In genomic region chr6:53912112-53912782, GRCm38 (mm10) we compare ENCODE assay signal across 24 mouse cellular contexts.
DNase-seq lines count a peak whose midpoint lies in the region; ATAC-seq and TF ChIP-seq lines count a peak whose summit lies in the region.
"Had no signal": no experiment of that assay in that cellular context is flagged by ENCODE, and none has a peak within 500 bp of the region (broad histone marks: within the 10 kb centered on the region; RNA-seq: fewer than 3 reads in every experiment).

No protein-coding gene starts in this region.

- H3K4me1 ChIP-seq in intestine, embryonic 14.5 days (replicated peaks; ENCODE audit: control insufficient read depth, insufficient read depth, low read length) = peaks cover 11% of the 10 kb centered on the region; the same call in 1 of the 2 replicates
- no peaks in the 10 kb centered on the region for H3K4me1 ChIP-seq in intestine, embryonic 16.5 days (ENCODE audit: control insufficient read depth, insufficient read depth, low read length)
- no peaks in the 10 kb centered on the region for H3K4me1 ChIP-seq in liver, adult 2 months (ENCODE audit: control insufficient read depth, insufficient read depth, low read length)
- 0 out of 2 replicates have a peak, but pooled peaks cover 3% of the 10 kb centered on the region for H3K4me1 ChIP-seq in liver, embryonic 11.5 days (replicated peaks; ENCODE audit: control insufficient read depth, insufficient read depth, low read length)
- peaks cover 12% of the 10 kb centered on the region for H3K4me1 ChIP-seq in limb, embryonic 14.5 days (ENCODE audit: control insufficient read depth, insufficient read depth, low read length)
- H3K4me1 ChIP-seq: embryonic facial prominence, embryonic 15.5 days; megakaryocyte, embryonic 14.5 days had no signal

- H3K4me3 ChIP-seq in intestine, embryonic 14.5 days (ENCODE audit: low read depth, low read length) = no peak overlapping the region
- H3K4me3 ChIP-seq in intestine, embryonic 16.5 days (ENCODE audit: low read length) = no peak overlapping the region
- no peak overlapping the region for H3K4me3 ChIP-seq in liver, adult 2 months (ENCODE audit: insufficient read depth, low read depth, low read length)
- no peak overlapping the region for H3K4me3 ChIP-seq in liver, embryonic 11.5 days (ENCODE audit: low read depth, low read length)
- H3K4me3 ChIP-seq in limb, embryonic 14.5 days (replicated peaks; ENCODE audit: low read length) = no peak overlapping the region
- H3K4me3 ChIP-seq: embryonic facial prominence, embryonic 15.5 days; forebrain, embryonic 12.5 days; heart, embryonic 15.5 days; hindbrain, embryonic 12.5 days; megakaryocyte, embryonic 14.5 days; midbrain, embryonic 13.5 days; stomach, embryonic 15.5 days had no signal

- no peak overlapping the region for H3K27ac ChIP-seq in intestine, embryonic 14.5 days (ENCODE audit: low read depth)
- H3K27ac ChIP-seq in intestine, embryonic 16.5 days (ENCODE audit: low read length) = no peak overlapping the region
- no peak overlapping the region for H3K27ac ChIP-seq in liver, adult 2 months (replicated peaks; ENCODE audit: insufficient read depth, low read depth, low read length)
- H3K27ac ChIP-seq in liver, embryonic 11.5 days (ENCODE audit: low read depth, low read length) = no peak overlapping the region
- H3K27ac ChIP-seq in limb, embryonic 14.5 days (replicated peaks; ENCODE audit: low read depth, low read length) = 0 out of 2 replicates have a peak overlapping the region, but pooled peaks have one; percentile 13
- H3K27ac ChIP-seq: embryonic facial prominence, embryonic 15.5 days; forebrain, embryonic 12.5 days; heart, embryonic 15.5 days; hindbrain, embryonic 12.5 days; midbrain, embryonic 13.5 days; stomach, embryonic 15.5 days had no signal

- no peaks in the 10 kb centered on the region for H3K27me3 ChIP-seq in intestine, embryonic 14.5 days (replicated peaks; ENCODE audit: control insufficient read depth, insufficient read depth, low read length)
- H3K27me3 ChIP-seq in intestine, embryonic 16.5 days (replicated peaks; ENCODE audit: control insufficient read depth, insufficient read depth, low read length) = no peaks in the 10 kb centered on the region
- no peaks in the 10 kb centered on the region for H3K27me3 ChIP-seq in liver, adult 2 months (ENCODE audit: control insufficient read depth, insufficient read depth, low read length)
- no peaks in the 10 kb centered on the region for H3K27me3 ChIP-seq in liver, embryonic 11.5 days (replicated peaks; ENCODE audit: control insufficient read depth, insufficient read depth, low read length)
- no peaks in the 10 kb centered on the region for H3K27me3 ChIP-seq in limb, embryonic 14.5 days (ENCODE audit: control insufficient read depth, insufficient read depth, low read length)
- H3K27me3 ChIP-seq: embryonic facial prominence, embryonic 15.5 days; heart, embryonic 15.5 days; hindbrain, embryonic 12.5 days; midbrain, embryonic 13.5 days; Patski; stomach, embryonic 15.5 days had no signal

- no peak for TF ChIP-seq CTCF in liver, adult 2 months (IDR thresholded peaks at IDR 0.05; ENCODE audit: low read depth, low read length)

- no peak for ATAC-seq in intestine, embryonic 14.5 days (replicated peaks; ENCODE audit: low FRiP score, low TSS enrichment, low read depth)
- ATAC-seq in intestine, embryonic 16.5 days = no peak
- ATAC-seq in liver, embryonic 11.5 days (replicated peaks; ENCODE audit: low FRiP score) = no peak
- ATAC-seq in limb, embryonic 14.5 days (ENCODE audit: low FRiP score, low read depth) = no peak
- ATAC-seq: forebrain, postnatal 0 days; midbrain, embryonic 13.5 days; Patski had no signal

- no peak overlapping the region for H3K4me2 ChIP-seq in intestine, embryonic 14.5 days (ENCODE audit: low read length)
- H3K4me2 ChIP-seq in intestine, embryonic 16.5 days (ENCODE audit: low read depth, low read length) = no peak overlapping the region
- no peak overlapping the region for H3K4me2 ChIP-seq in liver, embryonic 11.5 days
- no peak overlapping the region for H3K4me2 ChIP-seq in limb, embryonic 14.5 days (replicated peaks; ENCODE audit: low read depth, low read length, severe bottlenecking)
- H3K4me2 ChIP-seq: embryonic facial prominence, embryonic 15.5 days; forebrain, embryonic 12.5 days; heart, embryonic 15.5 days; hindbrain, embryonic 12.5 days; midbrain, embryonic 13.5 days; stomach, embryonic 15.5 days had no signal

- no peaks in the 10 kb centered on the region for H3K36me3 ChIP-seq in intestine, embryonic 14.5 days (ENCODE audit: control insufficient read depth, insufficient read depth, low read length)
- no peaks in the 10 kb centered on the region for H3K36me3 ChIP-seq in intestine, embryonic 16.5 days (ENCODE audit: control insufficient read depth, insufficient read depth, low read length)
- H3K36me3 ChIP-seq in liver, adult 2 months (ENCODE audit: control insufficient read depth, insufficient read depth, low read length) = no peaks in the 10 kb centered on the region
- no peaks in the 10 kb centered on the region for H3K36me3 ChIP-seq in liver, embryonic 11.5 days (ENCODE audit: control insufficient read depth, insufficient read depth, low read length)
- H3K36me3 ChIP-seq in limb, embryonic 14.5 days (ENCODE audit: control insufficient read depth, insufficient read depth, low read length) = no peaks in the 10 kb centered on the region
- H3K36me3 ChIP-seq: embryonic facial prominence, embryonic 15.5 days; forebrain, embryonic 12.5 days; heart, embryonic 15.5 days; hindbrain, embryonic 12.5 days; midbrain, embryonic 13.5 days; stomach, embryonic 15.5 days had no signal

- no peak overlapping the region for H3K9ac ChIP-seq in intestine, embryonic 14.5 days (ENCODE audit: low read length)
- H3K9ac ChIP-seq in intestine, embryonic 16.5 days (ENCODE audit: low read depth, low read length) = no peak overlapping the region
- H3K9ac ChIP-seq in liver, adult 2 months (ENCODE audit: low read depth, low read length) = no peak overlapping the region
- no peak overlapping the region for H3K9ac ChIP-seq in liver, embryonic 11.5 days (ENCODE audit: low read depth, low read length)
- no peak overlapping the region for H3K9ac ChIP-seq in limb, embryonic 14.5 days (ENCODE audit: low read depth, low read length, severe bottlenecking)
- H3K9ac ChIP-seq: embryonic facial prominence, embryonic 15.5 days; forebrain, embryonic 12.5 days; forebrain, postnatal 0 days; heart, embryonic 15.5 days; hindbrain, embryonic 12.5 days; midbrain, embryonic 13.5 days; stomach, embryonic 15.5 days had no signal

- H3K9me3 ChIP-seq in intestine, embryonic 14.5 days (ENCODE audit: control insufficient read depth, low read length) = no peaks in the 10 kb centered on the region
- H3K9me3 ChIP-seq in intestine, embryonic 16.5 days (ENCODE audit: control insufficient read depth, low read length) = no peaks in the 10 kb centered on the region
- H3K9me3 ChIP-seq in liver, embryonic 11.5 days (ENCODE audit: control insufficient read depth, low read length) = no peaks in the 10 kb centered on the region
- no peaks in the 10 kb centered on the region for H3K9me3 ChIP-seq in limb, embryonic 14.5 days (ENCODE audit: control insufficient read depth, low read length)
- H3K9me3 ChIP-seq: embryonic facial prominence, embryonic 15.5 days; forebrain, embryonic 12.5 days; heart, embryonic 15.5 days; hindbrain, embryonic 12.5 days; megakaryocyte, embryonic 14.5 days; midbrain, embryonic 13.5 days; stomach, embryonic 15.5 days had no signal

- 42% methylated on average over 6 of the region's 6 CpGs for WGBS in intestine, embryonic 14.5 days
- 53% methylated on average over 6 of the region's 6 CpGs for WGBS in intestine, embryonic 16.5 days
- WGBS in liver, adult 2 months = 68% methylated on average over 6 of the region's 6 CpGs
- WGBS in liver, embryonic 11.5 days = 62% methylated on average over 6 of the region's 6 CpGs
- 24% methylated on average over 6 of the region's 6 CpGs for WGBS in limb, embryonic 14.5 days

- TF ChIP-seq POLR2A in liver, adult 2 months (IDR thresholded peaks at IDR 0.05; ENCODE audit: extremely low read depth, insufficient read depth, low read length) = no peak
- TF ChIP-seq POLR2A in limb, embryonic 14.5 days (IDR thresholded peaks at IDR 0.05; ENCODE audit: borderline replicate concordance, extremely low read depth, insufficient read depth, insufficient read length) = no peak

- H3K79me2 ChIP-seq in liver, adult 2 months (ENCODE audit: control insufficient read depth, insufficient read depth, low read length) = no peaks in the 10 kb centered on the region

- peak; percentile 48 for DNase-seq in intestine, embryonic 14.5 days (ENCODE audit: low spot score)
- DNase-seq in liver, adult 2 months (ENCODE audit: extremely low read depth, low read depth, low spot score) = peak; percentile 7
- DNase-seq in liver, embryonic 11.5 days (ENCODE audit: low spot score) = no peak
- peak; percentile 72 for DNase-seq in hindlimb bud, embryonic 11.5 days (ENCODE audit: extremely low spot score, low read depth, low spot score)
- no peak for DNase-seq in limb, embryonic 14.5 days (ENCODE audit: low spot score)
- DNase-seq in right cerebral cortex, adult 2 months (ENCODE audit: low spot score in 2 of 2) = no peak
- DNase-seq: adrenal gland, postnatal 10 days; cerebellum, adult 11-12 months; cerebellum, adult 9-11 months; forebrain, postnatal 0 days; gastrocnemius, postnatal 10 days; kidney, adult 2 months; liver; lung, postnatal 4 days; right cerebral cortex, postnatal 14 days had no signal

Comparison
In these comparisons a context has a peak if more than half of its experiments do, and no peak if none do; other contexts are left out.
1. DNase-seq: peak in intestine, embryonic 14.5 days (single experiment), liver, adult 2 months (single experiment) and hindlimb bud, embryonic 11.5 days (single experiment); none in liver, embryonic 11.5 days (single experiment), limb, embryonic 14.5 days (single experiment) and right cerebral cortex, adult 2 months (0 of 2).